Mouse (Mus musculus) urinary bladder, adult 18-20 months (tissue): Measurements from ENCODE around the gene Sass6.
"Not testable (repeated sequence)": the region's sequence is repeated elsewhere in the genome, so short reads cannot be mapped to it uniquely, and the experiment has no call there.

Source experiments
- DNase-seq, 2 experiments: peaks; one replicate each; pipeline ENCODE4 v3.0.0; 2022; ENCODE audit warnings: low spot score in 2 of 2, mixed read lengths in 2 of 2

Sass6 gene

DNA sequence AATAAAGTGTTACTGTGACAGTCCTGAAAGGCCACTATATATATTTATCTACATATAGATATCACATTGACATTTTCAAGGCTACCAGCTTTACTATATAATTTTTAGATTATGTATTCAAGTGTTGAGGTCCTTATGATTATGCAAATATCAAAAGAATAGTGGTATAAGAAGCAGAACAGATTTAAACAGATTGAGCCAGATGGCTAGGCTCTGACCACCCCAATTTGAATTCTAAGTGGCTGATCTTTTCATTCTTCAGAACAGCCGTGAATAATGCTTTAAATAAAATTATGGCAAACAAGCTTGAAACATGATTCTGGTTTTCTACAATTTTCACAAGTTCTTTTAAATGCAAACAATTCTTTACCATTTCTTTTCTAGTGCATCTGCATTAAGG lies 36.7 kb downstream of the Sass6 start:
- no peak for DNase-seq

DNA sequence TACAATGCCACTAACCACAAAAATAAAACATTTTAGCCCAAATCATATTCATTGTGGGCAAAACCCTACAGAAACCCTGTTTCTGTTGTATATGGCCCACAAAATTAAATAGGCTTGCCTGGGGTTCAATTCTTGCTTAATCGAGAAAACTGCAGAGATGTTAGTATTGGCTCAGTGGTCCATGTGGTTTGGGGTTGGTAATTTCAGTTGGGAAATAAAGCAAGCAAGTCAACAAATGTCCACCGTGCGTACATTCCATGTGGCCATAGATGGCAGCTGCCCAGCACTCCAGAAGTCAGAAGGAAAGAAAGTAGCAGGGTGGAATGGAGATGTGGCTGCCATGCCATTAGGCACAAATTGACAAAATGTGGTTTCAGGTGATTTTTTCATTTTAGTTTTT lies 38.2 kb downstream of the Sass6 start:
- no peak for DNase-seq

- DNase-seq: no peak
Observed at GRCm38 (mm10) chr3:116634091-116634490, 39.3 kb downstream of the Sass6 start.

GRCm38 (mm10) chr3:116634853-116635252 lies 40.1 kb downstream of the Sass6 start:
- no peak for DNase-seq

- no peak for DNase-seq
Observed at GRCm38 (mm10) chr3:116635799-116636198, 41.0 kb downstream of the Sass6 start.

DNA sequence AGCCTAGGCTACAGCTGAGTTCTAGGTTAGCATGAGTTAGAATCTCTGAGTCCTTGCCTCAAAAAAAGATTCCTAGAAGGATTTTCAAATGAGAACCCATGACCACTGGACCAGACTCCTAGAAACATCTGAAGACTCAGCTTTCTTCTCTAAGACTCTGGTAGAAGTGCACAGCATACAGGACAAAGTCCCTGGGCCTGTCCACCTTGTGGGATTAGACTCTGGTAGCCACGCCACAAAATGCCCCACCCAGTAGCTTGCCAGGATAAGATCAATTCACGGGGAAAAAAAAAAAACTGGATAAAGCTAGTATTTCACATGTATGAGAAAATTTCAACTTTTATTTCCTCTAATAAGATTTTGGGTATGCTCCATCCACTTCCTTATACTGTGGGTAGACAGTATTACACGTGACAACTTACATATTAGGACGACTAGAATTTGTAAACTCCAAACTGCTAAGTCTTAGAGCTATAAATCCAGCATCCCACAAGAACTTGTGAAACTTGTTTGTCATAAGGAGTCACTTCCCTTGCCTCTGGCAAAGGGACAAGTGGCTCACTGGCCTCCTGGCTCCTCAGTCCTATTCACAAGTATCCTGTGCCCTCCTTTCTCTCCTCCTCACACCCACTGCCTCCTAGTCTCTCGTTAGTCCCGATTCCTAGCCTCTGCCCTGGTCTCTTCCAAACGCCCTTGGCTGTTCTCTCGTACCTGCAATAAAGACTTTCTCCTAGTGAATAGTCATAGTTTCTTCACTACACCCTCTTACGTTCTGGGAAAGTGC lies 43.1 kb downstream of the Sass6 start:
- DNase-seq: no peak

- no peak for DNase-seq
Observed at GRCm38 (mm10) chr3:116638572-116638971, 43.8 kb downstream of the Sass6 start.

GRCm38 (mm10) chr3:116640024-116640423 lies 45.2 kb downstream of the Sass6 start:
- DNase-seq: no peak

DNA sequence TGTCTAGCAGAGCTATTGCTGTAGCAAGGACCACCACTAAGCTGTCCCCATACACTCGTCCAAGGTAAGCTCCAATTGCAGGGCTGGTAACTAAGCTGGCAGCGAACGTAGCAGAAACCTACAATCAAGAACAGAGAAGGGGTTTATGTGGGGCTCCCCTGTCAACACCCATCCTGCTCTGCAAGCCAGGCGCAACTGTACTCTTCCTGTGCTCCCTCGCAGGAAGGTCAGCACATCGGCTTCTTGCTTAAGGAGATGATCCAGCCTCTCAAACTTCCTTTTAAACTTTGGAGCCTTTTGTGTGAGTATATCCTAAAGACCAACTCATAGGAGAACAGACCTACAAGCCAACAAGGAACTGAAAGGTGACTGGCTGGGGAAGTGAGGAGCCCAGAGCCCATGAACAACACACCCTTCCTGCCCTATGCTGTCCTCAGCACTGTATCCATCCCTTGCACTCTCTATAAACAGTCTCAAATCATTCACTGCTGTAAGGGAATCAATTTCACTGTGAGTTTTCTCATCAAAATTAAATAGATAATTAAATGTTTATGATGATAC lies 47.1 kb downstream of the Sass6 start:
- no peak for DNase-seq

GRCm38 (mm10) chr3:116642373-116642772 lies 47.6 kb downstream of the Sass6 start:
- DNase-seq: no peak

GRCm38 (mm10) chr3:116646387-116646786 lies 51.6 kb downstream of the Sass6 start:
- DNase-seq: no peak

GRCm38 (mm10) chr3:116648805-116649204 lies 54.0 kb downstream of the Sass6 start:
- no peak for DNase-seq

DNA sequence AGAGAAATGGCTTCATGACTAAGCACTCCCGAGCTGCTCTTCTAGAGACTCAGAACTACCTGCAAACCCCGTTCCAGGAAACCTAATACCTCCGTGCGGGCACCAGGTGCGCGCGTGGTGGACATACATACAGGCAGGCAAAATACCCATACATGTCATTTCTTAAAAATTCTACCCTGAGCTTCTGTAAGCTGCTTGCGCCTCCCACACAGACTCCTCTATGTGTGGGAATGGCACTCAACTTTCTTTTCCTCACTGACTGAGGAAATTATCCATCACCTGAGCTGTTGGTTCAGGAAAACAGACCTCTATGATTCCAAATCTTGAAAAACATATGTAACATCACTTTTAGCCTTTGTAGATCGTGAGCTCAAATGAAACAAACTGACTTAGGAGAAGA lies 55.9 kb downstream of the Sass6 start:
- DNase-seq: no peak

GRCm38 (mm10) chr3:116652033-116652446 lies 57.3 kb downstream of the Sass6 start:
- no peak for DNase-seq

DNA sequence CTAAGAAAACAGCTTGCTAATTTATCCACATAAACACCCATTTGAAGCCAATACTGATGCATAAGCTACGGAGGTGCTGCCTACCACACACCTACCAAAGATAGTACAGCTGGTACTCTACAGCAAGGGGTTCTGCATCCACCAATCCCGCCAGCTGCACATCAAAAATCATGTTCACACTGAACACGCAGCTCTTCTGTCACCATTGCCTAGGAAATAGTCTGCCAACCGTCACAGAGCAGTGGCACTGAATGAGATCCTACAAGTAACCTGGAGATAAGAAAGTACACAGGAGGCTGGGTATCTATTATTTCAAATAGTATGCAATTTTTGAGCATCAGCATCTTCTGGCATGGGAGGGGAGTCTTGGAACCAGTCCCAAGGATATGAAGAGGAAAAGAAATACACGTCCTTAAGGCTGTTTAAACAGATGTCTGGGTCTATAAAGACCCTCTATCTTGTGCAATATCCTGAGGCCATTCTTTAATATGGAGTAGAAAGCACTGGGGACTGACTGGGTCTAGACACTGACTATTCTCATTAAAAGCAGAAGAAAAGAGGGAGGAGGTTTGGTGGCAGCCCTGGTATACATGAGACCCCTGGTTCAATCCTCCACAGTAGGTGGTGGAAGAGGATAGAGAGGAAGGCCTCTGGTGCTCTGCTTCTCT lies 58.6 kb downstream of the Sass6 start:
- DNase-seq: no peak

GRCm38 (mm10) chr3:116654051-116654450 lies 59.3 kb downstream of the Sass6 start:
- DNase-seq: not testable (repeated sequence)

GRCm38 (mm10) chr3:116656184-116656965 lies 61.6 kb downstream of the Sass6 start:
- no peak for DNase-seq

DNA sequence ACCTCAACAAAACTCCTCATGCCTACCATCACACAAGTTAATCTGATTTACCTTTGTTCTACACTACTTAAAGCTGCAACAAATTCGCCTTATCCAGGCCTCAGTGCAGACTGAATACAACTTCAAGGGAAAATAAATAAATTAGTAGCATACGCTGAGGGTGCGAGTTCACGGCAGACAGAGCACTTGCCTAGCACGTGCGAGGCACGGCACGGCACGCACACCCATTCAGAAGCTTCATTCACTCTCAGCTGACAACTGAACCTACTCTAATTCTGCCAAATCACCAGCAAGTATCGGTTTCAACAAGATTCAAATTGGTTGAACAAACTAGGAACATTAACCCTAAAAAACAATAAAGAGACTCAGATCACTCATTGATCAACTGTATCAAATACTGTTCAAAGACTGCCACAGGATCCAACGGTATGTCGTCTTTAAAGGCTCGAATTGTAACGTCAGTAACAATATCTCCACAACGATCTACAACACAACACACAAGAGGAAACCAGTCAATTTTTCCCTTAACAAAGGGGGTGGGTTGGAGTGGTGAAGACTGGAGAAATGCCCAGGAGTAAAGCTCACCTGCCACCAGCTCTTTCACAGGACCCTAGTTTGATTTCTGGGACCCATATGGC lies 64.3 kb downstream of the Sass6 start:
- no peak for DNase-seq

DNA sequence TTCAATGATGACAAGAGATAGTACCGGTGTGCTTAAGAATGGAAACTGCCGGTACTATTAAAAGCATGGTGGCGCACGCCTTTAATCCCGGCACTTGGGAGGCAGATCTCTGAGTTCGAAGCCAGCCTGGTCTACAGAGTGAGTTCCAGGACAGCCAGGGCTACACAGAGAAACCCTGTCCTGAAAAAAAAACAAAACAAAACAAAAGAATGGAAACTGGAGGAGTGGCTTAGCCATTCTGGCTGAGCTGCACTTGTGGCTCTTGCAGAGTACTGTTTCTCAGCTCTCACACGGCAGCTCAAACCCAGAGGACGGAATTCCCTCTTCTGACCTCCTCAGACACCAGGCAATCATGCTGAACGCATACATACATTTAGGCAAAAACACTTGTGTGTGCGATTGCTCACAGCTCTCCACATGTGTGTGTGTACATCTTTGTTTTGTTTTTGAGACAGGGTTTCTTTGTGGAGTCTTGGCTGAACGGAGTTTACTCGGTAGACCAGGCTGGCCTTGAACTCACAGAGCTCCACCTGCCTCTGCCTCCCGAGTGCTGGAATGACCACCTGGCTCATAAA lies 65.2 kb downstream of the Sass6 start:
- no peak for DNase-seq

DNA sequence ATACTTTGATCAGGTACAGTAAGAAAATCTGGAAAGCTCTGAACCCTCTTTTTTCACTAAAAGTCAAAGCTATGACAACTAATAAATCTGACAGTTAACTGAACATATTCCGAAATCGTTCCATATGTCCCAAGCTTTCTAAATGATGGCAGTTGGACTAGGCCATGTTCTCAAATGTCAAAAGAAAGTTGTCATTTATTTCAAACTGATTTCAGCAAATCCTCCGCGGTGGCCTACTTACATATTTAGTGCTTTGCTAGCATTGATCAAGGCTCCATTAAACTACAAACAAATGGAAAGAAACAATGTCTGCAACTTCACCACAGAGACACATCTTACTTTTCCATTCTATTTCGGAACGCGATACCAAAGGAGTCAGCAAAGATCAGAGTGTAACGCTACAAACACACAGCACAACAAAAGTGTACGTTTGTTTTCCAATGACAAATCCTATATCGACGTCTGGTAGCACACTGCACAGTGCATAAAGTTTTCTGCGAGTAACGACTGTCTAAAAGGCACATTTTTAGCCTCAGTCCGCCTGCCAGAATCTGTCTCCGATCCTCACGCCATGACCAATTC lies 66.6 kb downstream of the Sass6 start:
- DNase-seq: no peak

DNA sequence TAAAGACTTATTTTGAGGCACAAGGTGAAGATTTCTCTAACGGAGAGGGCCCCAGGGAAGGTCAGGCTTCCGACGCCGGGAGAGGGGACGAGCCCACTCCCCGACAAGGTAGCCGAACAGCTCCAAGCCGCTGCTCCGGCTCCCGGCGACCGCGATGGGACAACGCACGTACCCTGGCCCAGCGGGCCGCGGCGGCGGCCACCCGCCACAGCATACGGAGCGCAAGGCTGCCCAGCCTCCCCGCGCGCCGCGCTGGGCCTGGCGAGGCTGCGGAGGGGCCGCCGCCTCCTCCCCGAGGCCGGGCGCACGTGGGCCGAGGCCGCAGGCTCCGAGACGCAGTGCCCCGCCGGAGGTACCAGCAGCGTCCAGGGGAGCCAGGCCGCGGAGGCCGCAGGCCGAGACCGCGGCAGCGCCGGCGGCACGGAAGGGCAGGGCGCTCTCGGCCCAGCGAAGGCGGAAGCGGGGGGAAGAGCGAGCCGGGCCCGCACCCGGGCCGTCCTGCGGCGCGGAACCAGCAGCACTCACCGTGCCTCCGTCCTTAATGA lies 67.2 kb downstream of the Sass6 start:
- DNase-seq: no peak
